Mouse (Mus musculus) fat pad, adult 2 months (tissue): ENCODE results near the gene Hoxa7.

Experiments used
- DNase-seq: peaks from one replicate; pipeline ENCODE4 v3.0.0-alpha.2; 2011; ENCODE audit warnings: low read depth, low spot score; ENCODE audit errors: extremely low read depth

Gene Hoxa7

DNA sequence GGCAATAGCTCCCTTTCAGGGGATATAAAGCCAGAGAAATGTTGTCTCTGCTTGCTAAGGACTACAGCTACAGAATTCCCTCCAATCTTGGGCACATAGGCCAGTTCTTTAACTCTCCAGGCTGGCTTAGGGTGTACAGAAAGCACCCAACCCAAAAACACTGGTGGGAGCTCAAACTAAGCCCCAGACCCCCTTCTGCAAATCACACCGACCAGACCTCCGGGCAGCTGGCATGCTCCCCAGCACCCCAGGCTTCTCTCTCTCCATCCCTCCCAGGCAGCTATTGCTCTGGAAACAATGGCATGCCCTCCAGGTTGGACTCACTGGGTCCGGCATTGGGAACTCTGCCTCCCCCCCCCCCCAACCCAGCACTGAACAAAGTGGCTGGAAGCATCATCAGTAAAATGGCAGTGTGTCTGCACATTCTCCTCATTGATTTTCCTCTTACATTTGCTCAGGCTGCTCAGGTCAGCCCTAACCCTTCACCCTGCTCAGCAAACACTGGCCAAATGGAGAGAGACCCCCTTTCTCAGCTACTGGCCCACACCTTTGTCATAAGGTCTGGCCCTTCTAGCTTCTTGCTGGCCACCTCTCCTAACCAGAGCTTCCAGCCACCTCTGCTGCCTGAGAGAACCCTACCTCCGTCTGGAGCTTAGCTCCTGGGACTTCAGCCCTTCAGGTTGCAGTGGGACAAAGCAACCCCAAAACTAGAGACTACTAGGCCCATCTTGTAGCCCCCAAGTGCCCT is 42.6 kb downstream of the Hoxa7 start:
- DNase-seq, result no peak

DNA sequence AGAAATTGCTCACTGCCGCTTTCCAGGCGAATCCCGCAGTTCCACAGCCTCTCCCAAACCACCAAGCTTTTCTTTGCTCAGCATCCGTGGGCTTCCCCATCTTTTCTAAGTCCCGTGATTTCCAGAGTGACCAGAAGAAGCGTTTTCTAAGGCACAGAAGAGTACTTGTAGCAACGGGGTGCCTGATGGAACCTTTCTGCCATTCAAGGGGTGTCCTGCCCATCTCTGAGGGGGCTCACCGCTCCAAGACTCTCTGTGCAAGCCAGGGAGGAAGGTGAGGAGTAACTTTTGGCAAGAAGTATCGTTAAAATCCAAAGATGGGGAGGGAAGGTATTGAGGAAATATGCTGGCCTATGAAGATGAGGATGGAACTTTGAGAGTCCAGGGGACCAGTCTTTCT is 43.8 kb downstream of the Hoxa7 start:
- no peak for DNase-seq

DNA sequence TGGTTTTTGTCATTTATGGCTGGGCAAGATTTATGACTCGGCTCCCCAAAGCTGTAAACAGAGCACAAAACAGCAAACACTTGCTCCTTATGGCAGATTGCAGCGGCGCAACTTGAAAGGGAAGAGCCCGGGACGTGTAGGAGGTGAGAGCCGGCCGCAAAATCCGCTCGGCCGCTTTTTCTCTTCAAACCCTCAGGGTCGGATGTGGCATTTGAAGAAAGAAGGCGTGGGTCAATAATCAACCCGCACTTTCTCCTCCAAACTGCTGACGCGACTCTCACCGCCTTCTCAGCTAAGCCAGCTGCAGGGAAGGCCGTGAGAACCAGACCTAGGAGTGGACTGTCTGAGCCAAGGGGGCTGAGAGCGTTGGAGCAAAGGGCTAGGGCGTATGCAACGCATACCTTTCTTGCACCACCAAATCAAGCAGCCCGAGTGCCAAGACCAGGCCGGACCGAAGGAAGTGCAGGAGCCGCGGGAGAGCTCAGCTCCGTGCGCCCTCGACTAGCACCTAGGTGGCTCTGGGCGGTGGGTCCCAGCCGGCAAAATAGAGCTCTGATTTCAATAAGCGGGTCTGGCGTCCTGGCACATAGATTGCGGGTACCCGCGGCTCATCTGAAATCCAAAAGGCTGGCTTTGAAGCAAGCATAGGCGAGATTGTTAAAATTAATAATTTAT is 44.5 kb downstream of the Hoxa7 start, which contains the start of gene 5730596B20Rik:
TSS of gene 5730596B20Rik (plus strand) at position 438 of the 675 bp plus-strand sequence.
- DNase-seq, result no peak

DNA sequence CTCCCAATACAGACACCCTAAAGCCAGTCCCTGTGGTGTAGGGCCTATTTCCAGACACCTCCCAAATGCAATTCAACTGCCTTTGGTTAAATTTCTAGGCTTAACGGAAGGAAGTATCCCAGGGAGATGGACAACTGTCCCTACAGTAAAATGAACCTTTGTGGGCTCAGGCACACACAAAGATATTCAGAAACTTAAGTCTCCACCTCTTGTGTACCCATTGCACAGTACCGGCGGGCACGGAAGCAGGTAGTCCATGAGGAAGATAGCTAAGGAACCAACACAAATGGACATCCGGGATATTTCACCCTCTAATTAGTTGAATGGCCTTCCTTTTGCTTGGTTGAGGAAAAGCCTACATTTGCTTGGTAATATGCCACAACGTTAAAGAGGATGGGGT is 45.3 kb downstream of the Hoxa7 start:
- DNase-seq, result no peak

DNA sequence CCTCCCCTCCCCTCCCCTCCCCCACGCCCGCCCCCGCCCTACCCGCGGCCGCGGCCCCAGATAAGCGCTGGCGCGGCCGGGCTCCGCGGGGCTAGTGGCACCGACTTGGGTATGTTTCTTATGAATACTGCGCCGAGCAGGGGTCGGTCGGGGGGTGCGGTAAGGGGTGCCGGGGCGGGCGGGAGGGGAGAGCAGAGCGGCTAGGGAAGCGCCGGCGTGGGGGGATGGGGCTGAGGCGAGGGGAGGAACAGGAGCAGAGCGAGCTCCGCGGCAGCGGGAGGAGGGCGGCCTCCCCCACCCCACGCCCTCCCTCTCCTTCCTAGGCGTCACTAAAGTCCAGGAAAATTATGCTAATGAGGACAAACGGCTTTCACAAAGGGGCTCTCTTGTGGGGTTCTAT is 45.8 kb downstream of the Hoxa7 start:
- DNase-seq, result no peak

DNA sequence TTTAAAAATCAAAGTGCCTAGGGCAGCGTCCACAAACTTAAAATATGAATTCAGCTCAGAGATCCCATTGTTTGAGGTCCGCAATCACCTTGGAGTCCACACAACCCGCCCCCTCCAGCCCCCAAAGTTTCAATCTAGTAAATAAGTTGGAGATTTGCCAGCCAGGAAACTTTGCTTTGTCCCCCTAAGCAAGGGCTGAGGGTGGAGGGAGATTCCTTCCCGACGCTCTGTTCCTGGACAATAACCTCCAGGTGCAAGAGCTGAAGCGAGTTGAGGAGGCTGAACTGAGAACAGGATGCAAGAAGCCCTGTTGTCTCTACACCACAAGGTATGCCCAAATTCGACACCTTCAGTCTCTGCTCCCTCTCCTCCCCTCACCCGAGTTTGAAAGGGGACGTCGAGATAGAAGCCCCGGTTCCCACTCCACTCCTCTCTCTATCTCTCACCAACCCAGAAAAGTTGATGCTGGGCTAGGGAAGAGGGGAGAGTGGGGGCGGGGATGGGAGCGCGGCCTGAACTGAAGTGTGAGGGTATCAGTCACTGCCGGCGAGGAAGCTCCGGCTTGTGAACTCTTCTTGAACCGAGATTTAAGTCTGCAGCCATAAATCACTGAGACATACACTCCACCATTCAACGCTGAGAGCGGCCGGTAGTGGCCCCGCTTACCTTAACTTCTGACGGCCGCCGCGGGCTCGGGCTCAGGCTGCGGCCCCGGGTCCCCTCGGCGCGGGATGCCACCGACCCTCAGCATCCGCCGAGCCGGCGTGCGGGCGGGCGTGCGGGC is 46.5 kb downstream of the Hoxa7 start:
- DNase-seq, result no peak

DNA sequence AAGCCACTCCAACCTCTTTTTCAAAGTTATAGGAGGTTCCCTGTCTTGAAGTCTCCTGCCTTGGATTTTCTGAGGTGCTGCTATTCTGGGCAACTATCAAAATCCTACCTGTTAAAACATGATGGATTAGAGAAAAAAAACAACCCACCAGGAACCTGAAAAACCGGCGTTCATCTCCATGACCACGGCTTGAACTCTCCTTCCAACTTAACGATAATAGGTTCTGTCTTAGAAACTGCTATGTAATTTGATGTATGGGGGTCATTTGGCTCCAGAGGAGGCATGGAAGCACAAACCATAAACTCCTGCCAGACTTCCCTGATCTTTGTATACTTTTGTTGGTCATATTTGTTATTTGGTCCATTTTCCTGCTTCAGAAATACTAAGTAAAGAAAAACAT is 48.0 kb downstream of the Hoxa7 start:
- no peak for DNase-seq

DNA sequence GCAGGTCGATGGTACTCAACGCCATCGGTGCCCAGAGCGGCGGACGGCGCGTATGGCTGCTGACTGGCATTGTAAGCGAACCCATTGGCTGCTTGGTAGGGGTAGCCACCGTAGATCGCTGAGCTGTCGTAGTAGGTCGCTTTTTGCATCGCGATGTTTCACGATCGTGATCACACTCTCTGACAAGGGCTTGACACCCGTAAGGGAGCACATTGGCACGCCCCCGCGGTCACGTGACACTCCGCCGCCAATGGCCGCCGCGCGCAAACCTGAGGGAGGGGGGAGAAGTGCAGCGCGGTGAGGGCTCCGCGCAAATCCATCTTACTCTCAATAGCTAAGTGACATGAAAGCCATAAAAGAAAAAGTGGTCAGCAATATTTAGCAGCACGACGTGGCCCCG is 49.2 kb downstream of the Hoxa7 start:
- DNase-seq, result no peak

DNA sequence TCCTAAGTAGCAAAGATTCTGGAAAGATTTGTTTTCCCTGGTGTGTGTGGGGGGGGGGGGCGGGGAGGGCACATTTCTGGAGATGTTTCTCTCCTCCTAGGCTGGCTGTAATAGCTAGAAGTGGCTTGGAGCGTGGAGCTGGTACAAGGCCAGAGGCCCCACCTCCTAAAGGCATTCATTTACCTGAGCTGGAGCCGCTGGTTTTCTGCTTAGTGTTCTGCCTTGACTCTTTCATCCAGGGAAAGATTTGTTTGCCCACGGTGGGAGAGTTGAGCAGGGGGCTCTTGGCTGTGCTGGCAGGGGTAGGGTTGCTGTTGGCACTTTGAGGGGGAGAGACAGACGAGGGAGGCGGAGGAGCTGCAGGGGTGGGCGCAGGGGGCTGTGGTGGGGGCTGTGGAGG is 49.7 kb downstream of the Hoxa7 start:
- no peak for DNase-seq

DNA sequence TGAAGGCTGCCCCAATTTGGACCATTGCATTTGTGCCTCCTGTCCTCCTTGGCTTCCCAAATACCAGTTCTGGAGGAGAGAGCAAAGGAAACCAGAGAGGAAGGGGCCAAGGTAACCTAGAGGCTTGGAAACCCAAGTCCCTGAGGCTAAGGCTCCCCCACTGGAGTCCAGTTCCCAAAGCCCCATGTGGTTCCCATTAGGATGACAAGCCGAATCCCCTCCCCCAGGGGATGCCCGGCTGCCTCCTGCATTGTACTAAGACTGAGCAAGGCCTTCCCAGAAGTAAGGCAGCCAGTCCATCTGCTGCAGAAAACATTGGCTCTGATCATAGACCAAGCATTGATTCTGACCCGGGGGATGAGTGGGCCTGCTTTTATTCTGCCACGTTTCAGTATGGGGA is 50.3 kb downstream of the Hoxa7 start:
- no peak for DNase-seq

DNA sequence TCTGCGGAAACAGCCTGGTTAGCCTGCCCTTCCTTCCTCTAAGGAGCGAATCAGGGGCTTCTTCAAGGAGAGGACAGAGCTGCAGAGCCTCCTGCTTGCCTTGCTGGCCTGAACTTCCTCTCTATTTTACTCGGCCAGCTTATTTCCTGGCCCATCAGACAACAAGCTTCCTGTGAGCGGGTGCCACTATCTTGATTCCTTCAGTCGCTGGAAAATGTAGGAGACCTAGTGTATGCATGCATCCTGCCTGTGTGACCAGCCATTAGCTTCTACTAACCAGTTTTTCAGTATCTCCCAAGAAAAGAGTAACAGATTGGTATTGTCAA is 50.8 kb downstream of the Hoxa7 start:
- no peak for DNase-seq

DNA sequence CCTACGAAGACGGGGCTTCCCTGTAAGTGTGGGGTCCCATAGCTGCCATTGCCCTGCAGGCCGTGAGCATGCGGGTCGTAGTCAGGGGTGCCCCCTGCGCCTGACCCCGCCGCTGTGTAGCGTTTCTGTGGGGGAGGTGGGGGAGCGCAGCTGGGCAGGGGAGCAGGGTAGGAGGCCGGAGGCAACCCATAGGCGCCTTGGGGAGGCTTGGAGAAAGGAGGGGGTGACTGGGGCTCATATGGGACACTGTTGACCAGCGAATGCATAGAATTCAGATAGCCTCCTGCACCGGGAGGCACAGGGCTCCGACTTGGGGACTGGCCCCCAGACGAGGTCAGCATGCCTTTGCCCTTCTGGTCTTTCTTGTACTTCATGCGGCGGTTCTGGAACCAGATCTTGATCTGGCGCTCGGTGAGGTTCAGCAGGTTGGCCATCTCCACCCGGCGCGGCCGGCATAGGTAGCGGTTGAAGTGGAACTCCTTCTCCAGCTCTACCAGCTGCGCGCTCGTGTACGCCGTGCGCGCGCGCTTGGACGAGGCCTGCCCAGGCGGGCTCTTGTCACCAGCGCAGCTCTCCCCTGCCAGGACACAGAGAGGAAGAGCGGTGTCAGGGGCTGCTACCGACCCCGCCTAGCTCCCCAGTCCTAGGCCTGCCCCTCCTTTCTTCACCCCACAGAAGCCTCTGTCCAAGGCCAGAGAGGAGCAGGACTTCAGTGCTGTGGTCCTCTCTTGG is 51.3 kb downstream of the Hoxa7 start:
- no peak for DNase-seq

DNA sequence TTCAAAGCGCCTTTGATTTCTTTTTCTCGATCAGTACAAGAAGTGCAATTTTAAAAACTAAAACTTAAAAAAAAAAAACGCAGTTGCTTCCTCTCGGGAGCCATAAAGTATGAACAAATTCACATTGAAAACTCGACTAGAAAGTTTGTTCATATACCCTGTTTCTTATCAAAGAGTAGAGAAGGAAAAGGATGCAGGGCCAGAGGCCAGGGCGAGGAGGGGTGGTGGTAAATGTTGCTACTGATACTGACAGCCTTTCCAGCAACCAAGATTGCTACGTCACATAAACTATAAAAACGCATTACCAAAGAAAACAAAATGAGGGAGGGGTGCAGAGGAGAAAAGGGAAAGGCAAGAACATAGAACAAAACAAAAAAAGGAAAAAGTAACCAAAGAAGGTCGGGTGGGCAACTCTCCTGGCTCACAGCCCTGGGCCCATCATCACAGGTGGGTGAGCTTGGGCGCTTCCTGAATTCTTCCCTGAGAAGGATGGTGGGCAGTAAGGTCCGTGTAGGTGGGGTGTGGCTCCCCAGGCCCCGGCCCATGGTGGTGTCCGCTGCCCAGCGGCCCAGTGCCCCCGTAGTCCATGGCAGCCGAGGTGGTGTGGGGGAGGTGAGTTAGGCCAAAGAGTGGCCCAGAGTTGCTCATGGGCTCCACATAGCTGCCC is 52.0 kb downstream of the Hoxa7 start:
- no peak for DNase-seq

DNA sequence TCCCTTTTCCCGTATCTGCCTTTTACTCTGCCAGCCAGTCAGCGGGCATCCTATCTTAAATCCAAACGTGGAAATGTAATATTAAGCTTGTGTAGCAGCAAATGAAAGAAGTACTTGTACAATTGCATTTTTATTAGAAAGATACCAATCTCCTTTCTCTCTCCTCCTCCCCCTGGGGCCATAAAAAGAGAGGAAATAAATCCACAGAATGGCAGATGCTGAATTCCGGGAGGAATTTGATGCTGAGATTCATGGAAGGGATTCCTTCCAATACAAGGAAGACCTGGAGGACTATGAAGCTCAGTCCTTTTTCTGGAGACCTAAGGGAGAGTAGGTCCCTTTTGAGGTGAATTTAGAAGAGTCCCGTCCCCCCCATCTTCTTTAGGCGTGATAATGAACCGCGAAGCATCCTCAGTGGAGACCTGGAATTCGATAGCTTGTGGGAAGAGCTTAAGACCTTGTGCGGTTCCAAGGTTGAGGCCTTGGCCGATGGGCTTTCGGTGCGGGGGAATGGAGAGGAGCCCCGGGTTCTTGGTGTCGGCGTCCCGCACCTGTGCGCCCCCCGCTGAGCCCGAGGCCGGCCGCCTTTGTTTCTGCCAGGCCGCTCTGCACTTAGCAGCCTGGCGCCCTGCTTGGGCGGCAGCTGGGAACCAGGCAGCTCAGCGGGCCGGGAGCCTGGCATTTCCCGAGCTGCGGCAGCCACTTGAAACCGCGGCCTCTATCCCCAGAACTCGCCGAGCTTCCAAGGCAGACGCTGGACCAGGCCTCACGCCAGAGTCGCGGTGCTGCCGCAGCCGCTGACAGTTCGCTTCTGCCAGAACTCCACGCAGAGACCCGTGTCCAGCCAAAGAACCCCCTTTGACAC is 53.2 kb downstream of the Hoxa7 start:
- no peak for DNase-seq

DNA sequence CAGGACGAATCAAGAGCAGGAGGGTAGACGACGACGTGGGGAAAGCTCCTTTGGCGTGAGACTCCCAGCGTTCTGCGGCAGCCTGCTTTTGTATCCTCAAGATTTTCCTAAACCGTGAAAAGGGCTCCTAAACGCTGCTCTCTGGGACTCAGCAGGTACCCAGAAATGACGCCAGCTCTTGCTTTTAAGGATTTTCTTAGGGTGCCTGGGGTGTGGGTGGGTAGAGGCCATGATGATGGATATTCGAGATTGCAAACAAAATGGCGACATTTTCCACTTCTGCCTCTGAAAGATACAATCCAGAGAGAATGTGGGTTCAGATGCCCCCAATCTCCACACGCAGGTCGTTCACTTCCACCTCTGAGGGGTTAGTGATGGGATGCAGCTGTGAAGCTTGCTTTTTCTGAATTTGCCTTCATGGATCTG is 53.9 kb downstream of the Hoxa7 start:
- no peak for DNase-seq

DNA sequence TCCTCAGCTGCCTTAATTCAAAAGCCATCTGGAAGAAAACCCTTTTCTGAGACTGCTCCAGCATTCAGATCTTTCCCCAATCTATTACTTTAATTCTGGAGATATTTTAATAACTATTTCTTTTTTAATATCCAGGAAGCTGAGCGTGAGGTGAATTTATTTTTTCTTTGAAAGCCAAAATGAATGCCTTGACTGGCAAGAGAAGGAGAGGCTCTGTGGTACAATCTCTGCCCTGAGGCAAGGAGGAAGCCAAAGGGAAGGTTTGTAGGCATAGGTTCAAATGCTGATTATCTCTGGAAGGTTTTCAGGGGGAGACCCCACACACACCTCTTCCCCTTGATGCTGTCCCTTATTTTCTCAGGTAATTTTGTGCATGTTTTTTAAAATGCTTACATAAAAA is 54.5 kb downstream of the Hoxa7 start:
- DNase-seq, result no peak

DNA sequence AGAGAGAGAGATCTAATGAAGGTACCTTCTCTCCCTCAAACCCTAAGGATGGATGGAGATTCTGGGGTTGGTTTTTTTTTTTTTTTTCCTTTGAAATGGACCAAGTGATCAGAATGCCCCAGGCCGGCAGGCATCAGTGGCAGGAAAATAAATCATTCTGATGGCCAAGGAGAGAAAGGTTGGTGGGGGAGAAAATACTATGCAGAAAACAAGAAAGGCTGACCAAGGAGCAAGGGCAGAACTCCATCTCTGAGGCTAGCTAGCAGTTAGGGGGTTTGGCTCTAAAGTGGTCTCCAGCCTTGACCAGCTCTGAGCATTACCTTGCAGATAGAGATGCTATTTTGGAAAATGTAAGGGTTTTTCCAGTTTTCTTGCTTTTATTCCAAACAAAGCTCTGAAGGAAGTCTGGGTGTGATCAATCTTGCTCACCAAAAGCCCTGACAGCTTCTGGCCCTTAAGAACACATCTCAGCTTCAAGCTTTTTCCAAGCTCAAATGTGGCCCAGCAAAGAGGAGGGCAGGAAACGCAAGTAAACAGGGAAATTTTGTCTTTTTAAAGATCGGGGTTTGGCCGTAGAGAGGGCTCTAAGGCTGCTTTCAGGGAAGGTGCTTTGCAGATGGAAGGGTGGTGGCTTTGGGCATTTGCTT is 55.1 kb downstream of the Hoxa7 start:
- DNase-seq, result no peak

DNA sequence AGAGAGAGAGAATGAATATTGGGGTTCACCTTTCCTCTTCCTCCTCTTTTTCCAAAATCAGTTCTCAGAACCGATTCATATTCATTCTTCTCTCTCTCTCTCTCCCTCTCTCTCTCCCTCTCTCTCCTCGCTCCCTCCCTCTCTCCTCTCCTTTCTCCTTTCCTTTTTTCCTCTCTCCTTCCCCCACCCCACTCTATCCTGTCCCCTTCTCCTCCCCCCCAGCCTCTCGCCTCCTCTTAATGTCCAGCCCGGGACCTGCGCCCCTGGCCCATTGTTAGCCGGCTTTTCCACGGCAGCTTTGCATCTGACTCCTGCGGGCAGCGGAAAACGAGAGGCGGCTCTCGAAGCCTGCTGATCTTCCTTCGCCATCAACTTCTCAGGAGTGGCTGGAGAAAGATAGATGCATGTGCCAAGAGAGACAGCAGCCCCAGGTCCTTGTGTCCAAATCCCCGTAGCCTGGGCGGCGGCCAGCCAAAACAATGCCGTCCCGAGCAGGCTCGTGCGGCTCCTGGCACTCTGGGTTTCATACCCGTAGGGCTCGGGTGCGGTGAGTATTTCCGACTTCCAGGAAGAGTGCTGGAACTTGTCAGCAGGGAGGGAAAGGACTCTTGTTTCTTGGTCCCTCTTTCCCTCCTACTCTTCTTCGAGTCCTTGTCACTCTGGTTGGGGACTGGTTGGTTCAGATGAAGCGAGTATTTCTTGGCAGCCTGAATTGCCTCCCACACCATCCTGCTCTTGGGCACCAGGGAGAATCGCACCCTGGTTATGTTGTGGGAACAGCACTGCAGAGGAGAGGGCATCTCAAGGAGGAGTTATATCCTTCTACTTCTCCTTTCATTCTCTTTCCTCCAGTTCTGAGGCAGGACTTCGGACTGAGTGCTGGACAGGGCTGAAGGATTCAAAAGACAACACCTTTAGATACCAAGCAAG is 55.9 kb downstream of the Hoxa7 start:
- DNase-seq, result peak; percentile 36
